Mouse (Mus musculus): ENCODE data around the gene Fads3. TPM values are rescaled to one million over a fixed set of nuclear protein-coding genes. Genes with fewer than 3 reads are reported as not detected.
A peak's percentile ranks its signal among the peaks of the same experiment; 100 is the strongest.

Gene Fads3
- total RNA-seq, 1 experiment from 2014 or later: 3.4 TPM

DNA sequence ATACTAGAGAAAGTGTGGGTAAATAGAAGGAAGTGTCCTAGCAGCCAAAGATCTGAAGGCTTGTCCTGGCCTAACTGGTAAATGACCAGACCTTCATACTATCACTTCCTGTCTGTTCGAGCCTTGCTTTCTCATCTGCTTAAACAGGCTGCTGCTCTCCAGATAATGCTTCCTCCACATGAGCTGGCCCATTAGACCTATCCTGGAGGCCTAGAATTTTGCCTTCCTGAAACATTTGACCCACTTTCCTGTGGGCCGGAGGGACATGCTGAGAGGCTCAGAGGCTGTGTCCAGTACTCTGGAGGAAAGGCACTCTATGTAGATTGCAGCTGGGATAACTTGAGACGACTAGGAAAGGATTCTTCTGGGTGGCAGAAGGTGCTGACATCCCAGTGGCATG, 40.7 kb downstream of the Fads3 start:
- no peak for ATAC-seq (replicated peaks in 1 of 2; ENCODE audit: insufficient read depth in 1 of 2, low FRiP score in 2 of 2, low TSS enrichment in 1 of 2, low read depth in 1 of 2, poor library complexity in 2 of 2, severe bottlenecking in 2 of 2)

DNA sequence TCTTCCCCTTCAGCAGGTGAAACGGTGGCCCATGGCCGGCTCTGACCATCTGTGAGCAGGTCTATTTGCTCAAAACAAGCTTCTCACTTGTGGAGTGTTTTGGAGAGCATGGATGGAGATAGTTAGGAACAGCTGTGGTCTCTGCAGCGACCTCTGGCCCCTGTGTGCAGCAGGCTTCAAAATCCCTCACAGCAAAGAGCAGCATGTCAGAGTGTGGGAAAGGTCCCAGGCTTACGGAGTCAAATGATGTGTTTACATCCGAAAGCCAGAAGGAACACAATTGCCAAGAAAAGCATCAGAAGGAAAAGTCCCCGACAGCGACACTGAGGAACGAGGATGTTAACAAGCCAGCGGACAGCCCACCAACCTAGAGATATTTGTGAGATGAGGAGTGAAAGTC, 44.1 kb downstream of the Fads3 start:
- no peak for ATAC-seq (replicated peaks in 1 of 2; ENCODE audit: insufficient read depth in 1 of 2, low FRiP score in 2 of 2, low TSS enrichment in 1 of 2, low read depth in 1 of 2, poor library complexity in 2 of 2, severe bottlenecking in 2 of 2)

DNA sequence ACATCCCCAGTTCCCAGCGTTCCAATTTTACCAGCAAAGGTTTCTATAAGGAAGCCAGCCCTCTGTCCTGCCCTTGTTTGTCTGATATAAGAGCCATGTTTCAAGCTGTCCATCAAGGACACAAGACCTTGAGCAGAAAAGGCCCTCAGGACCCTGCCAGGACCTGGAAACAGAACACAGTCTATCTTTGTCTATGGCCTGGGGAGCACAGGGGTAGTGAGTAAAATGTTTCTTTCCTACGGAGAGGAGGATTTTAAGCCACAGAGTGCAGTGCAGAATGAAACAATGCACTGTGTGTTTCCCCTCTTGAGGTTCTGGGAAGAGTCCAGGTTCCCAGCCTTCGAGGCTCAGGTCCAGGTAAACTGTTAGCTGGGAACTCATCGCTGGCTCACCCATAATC, 45.6 kb downstream of the Fads3 start:
- ATAC-seq (replicated peaks in 1 of 2; ENCODE audit: insufficient read depth in 1 of 2, low FRiP score in 2 of 2, low TSS enrichment in 1 of 2, low read depth in 1 of 2, poor library complexity in 2 of 2, severe bottlenecking in 2 of 2): no peak

DNA sequence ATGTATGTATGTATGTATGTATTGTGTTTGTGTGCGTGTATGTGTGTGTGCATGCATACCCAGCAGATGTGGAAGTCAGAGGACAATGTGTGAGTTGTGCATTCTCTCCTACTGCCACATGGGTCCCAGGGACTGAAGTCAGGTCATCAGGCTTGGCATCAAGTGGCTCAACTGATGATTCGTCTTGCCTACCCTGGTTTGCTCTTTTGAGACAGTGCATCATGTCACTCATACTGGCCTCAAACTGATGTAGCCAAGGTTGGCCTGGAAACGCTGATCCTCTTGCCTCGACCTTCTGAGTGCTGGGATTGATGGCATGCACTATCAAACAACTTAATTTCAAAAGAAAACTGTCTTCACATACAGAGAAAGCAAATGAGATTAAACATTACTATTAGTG, 52.5 kb downstream of the Fads3 start:
- no peak for ATAC-seq (replicated peaks in 1 of 2; ENCODE audit: insufficient read depth in 1 of 2, low FRiP score in 2 of 2, low TSS enrichment in 1 of 2, low read depth in 1 of 2, poor library complexity in 2 of 2, severe bottlenecking in 2 of 2)

DNA sequence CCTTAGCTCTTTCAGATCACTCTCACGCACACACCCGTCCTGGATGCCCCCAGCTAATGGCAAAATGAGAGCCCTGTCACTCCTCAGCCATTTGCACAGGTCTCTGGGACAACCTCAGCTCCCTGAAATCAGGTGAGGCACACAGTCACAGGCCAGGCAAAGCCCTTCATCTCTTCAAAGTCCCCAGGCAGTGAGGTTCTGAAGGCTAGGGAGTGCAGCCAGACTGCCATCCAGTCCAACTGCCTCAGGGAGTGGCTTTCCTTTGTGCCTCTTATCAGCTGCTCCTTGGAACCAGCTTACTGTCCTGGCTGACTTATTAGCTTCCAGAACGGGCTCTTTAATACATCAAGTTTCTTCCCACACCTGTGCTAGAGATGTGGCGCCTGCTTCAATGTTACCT, 53.3 kb downstream of the Fads3 start:
- ATAC-seq (replicated peaks in 1 of 2; ENCODE audit: insufficient read depth in 1 of 2, low FRiP score in 2 of 2, low TSS enrichment in 1 of 2, low read depth in 1 of 2, poor library complexity in 2 of 2, severe bottlenecking in 2 of 2): no peak

DNA sequence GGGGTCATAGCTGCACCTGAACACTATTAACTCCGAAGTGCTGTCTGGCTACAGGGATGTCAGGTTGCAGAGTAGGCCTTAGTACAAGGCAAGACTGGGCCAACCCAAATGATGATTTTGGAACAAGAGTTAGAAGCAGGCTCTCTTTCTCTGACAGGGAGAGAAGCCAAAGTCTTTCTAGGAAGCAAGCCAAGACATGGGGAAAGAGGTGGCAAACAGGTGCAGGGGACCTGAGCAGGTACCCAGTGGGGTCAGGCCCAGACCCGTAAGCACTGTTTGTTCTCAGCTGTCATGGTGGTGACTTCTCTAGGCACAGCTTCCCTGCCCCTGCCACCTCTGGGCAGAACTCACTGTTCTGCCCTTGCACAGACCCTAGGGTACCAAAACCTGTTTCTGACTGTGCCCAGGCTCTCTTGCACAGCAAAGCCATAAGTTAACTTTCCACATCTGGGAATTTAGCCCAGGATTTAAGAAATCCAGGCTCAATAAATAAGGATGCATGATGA, 55.1 kb downstream of the Fads3 start:
- no peak for ATAC-seq (replicated peaks in 1 of 2; ENCODE audit: insufficient read depth in 1 of 2, low FRiP score in 2 of 2, low TSS enrichment in 1 of 2, low read depth in 1 of 2, poor library complexity in 2 of 2, severe bottlenecking in 2 of 2)

DNA sequence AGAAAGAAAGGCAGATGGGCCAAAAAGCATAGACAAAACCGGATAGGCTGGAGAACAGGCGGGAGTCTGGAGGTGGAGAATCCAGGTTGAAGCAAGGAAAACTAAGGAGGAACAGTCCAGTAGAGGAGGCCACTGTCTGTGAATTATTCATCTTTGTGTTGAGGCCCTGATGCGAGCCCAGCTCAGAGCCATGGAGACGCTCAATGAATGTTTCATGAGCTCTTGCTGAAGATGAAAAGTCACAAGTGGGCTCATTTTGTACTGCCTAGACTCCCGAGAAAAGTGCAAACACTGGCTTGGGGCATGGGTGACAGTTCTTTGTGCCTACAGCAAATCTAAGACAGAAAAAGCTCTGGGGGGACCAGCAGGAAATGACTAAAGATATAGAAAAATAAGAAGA, 56.5 kb downstream of the Fads3 start:
- ATAC-seq (replicated peaks in 1 of 2; ENCODE audit: insufficient read depth in 1 of 2, low FRiP score in 2 of 2, low TSS enrichment in 1 of 2, low read depth in 1 of 2, poor library complexity in 2 of 2, severe bottlenecking in 2 of 2): no peak

DNA sequence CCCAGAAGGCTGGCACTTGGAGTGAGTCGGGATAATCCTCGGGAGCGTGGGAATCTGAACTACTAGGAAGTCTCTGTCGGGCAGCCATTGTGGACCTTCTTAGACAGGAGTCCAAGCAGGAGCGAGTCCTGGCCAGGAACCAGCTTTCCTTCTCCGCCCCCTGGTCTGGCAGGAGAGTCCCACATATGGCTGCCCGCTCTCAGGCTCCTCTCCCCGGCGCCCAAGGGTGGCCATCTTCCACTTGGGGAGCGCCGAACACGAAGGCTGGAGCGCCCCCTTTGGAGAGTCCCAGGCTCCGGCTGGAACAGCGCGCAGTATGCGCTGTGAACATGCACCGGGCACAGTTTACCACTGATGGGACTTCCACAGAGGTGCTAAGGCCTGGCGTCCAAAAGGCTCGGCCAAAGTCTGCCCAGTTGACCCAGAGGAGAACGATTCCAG, 59.3 kb downstream of the Fads3 start:
- peak; percentile 70 to 72 for ATAC-seq (replicated peaks in 1 of 2; ENCODE audit: insufficient read depth in 1 of 2, low FRiP score in 2 of 2, low TSS enrichment in 1 of 2, low read depth in 1 of 2, poor library complexity in 2 of 2, severe bottlenecking in 2 of 2)

DNA sequence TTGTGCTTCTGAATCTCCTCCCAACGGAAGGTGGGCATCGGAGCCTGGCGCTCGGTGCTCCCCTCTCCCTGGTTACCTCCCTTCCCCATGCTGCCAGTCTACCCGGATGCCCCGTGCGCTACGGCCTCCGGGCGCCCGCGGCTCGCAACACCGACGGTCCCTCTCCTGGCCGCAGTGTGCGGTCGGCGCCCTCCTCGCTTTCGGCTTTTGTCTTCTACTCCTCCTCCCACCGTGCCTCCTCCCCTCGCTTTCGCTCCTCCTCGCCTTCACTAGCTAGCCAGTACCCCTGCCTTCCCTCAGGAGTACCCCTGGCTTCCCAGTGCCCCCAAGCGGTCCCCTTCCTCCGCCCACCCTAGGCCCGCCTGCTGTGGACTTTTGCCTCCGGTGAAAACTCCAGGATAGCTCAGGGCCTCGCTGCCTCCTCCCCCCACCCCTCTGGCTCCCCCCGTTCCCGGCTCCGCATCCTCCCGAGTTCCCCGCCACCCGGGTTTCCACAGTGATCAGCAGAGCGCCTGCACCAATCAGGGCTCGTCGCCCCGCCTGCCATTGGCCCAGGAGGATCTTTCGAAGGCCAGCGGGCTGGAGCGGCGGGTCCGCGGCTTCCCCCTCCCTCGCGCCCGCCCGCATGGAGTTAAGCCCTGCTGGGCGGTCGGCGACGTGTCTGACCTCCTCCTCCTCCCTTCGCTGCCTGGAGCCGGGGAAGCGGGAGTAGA, 60.1 kb downstream of the Fads3 start, which contains the start of gene Fads2:
TSS of gene Fads2 (minus strand) at position 406 of the 713 bp plus-strand sequence.
- ATAC-seq (replicated peaks in 1 of 2; ENCODE audit: insufficient read depth in 1 of 2, low FRiP score in 2 of 2, low TSS enrichment in 1 of 2, low read depth in 1 of 2, poor library complexity in 2 of 2, severe bottlenecking in 2 of 2): peak; percentile 55 to 69

DNA sequence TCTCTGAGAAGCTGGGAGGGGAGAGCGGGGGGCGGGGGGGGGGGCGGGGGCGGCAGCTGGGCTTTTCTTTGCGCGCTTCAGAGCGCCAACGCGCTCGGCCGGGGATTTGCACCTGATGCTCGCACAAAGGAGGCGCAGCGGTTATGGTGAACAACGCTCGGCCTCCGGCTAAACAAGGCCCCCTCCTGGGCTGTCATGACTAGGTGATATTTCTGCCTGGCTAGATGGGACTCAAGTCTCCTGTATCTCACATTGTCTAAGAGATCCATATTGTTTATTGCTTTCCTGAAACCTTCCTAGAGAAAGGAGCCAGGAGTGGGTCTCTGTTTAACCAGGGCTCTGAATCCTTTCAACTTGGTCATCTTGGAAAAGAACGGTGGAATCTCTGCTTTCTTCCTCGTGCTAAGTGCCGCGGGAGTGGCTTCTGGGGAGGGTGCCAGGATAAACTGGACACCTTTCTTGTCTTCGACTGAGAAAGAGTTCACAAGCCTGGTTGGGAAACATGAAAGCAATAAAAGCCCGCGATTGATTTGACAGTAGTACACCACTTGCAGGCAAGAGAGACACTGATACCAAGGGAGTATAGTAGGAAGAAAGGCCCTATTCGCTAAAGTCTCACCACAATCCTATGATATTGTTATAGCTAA, 60.8 kb downstream of the Fads3 start:
- ATAC-seq (replicated peaks in 1 of 2; ENCODE audit: insufficient read depth in 1 of 2, low FRiP score in 2 of 2, low TSS enrichment in 1 of 2, low read depth in 1 of 2, poor library complexity in 2 of 2, severe bottlenecking in 2 of 2): 0 out of 4 replicates have a peak, but pooled peaks of 1 of the 2 experiments have one; percentile 3

DNA sequence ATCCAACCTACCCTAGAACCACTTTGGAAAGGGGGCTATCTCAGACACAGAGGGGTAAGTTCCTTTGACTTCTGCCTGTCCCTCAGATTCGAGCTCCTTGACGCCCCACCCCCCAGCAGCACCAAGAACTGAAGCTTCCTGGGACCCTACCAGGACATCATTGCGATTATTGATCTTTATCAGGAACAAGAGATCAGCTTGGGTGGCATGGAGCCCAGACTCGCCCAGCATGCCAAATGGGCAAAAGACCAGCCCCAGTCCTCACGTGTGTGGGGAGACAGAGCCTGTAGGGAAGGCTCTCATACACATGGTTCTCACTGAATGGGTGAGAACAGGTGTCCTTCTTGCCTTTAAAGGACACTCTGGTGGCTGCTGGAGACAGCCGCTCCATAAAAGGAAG, 62.9 kb downstream of the Fads3 start:
- no peak for ATAC-seq (replicated peaks in 1 of 2; ENCODE audit: insufficient read depth in 1 of 2, low FRiP score in 2 of 2, low TSS enrichment in 1 of 2, low read depth in 1 of 2, poor library complexity in 2 of 2, severe bottlenecking in 2 of 2)

DNA sequence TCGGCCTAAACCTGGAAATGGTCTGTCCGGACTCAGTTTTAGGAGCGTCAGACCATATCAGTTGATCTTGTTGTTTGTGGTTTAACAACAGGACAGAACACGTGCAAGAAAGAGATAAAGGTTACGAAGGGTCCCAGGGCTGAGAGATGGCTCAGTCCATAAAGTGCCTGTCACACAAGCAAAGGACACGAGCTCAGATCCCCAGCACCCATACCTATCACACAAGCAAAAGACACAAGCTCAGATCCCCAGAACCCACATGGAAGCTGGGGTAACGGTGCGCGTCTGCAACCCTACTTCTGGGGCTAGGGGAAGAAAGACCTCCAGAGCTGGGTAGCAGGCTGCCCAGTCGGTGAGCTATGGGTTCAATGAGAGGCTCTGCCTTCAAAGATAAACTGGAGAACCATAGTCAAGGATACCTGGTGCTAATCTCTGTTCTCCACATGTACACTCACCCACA, 63.7 kb downstream of the Fads3 start:
- no peak for ATAC-seq (replicated peaks in 1 of 2; ENCODE audit: insufficient read depth in 1 of 2, low FRiP score in 2 of 2, low TSS enrichment in 1 of 2, low read depth in 1 of 2, poor library complexity in 2 of 2, severe bottlenecking in 2 of 2)

DNA sequence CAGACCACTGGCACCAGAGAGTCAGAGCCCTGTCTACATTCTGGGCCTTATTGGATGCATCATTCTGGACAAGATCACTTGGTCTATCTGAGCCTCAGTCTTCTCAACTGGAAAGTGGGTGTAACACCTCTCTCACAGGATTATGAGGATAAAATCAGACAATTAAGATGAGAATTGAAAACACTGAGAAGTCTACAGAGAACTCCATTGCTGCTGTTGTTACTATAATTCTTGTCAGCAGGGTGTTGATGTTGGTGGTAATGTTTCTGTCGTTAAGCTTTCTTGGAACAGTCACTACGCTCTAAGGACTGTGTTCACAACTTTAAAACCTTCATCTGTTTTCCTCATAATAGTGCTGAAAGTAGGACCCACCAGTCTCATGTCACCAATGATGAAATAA, 65.3 kb downstream of the Fads3 start:
- ATAC-seq (replicated peaks in 1 of 2; ENCODE audit: insufficient read depth in 1 of 2, low FRiP score in 2 of 2, low TSS enrichment in 1 of 2, low read depth in 1 of 2, poor library complexity in 2 of 2, severe bottlenecking in 2 of 2): no peak

DNA sequence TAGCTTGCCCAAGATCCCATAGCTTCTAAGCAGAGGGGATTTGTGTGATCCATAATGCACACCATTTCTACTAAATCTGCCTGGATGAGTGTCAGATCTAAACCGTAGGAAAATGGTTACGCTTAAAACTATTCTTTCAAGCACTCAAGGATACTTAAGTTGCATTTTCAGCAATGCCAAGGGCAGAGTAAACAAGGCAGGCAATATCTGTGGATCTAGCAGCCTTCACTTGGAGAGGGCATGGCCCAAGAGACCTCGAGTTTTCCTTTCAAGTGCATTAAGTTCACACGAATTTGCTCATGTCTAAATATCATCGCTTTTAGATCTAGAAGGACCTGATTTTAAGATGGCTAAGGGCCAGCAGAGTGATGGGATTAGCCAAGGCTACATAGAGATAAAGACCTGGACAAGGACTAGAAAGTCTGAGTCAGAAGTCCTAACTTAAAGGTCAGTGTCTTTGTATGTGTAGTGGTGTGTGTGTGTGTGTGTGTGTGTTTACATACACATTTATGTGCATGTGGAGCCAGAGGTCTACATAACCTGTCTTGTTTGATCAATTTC, 65.8 kb downstream of the Fads3 start:
- ATAC-seq (replicated peaks in 1 of 2; ENCODE audit: insufficient read depth in 1 of 2, low FRiP score in 2 of 2, low TSS enrichment in 1 of 2, low read depth in 1 of 2, poor library complexity in 2 of 2, severe bottlenecking in 2 of 2): no peak

DNA sequence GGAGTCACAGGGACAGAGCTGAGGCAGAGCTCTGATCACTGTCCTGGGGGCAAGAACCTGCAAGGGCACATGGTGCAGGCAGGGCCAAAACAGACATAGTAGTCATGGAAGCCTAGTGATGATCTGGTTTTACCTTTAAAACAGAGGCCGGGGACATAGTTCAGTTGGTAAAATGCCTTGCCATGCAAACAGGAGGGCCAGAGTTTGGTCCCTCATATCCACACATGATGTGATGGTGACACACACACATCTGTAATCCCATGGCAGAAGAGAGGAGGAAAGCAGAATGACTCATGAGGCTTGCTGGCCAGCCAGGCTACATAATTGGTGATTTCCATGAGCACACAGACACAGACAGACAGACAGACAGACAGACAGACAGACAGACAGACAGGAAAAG, 66.8 kb downstream of the Fads3 start:
- ATAC-seq (replicated peaks in 1 of 2; ENCODE audit: insufficient read depth in 1 of 2, low FRiP score in 2 of 2, low TSS enrichment in 1 of 2, low read depth in 1 of 2, poor library complexity in 2 of 2, severe bottlenecking in 2 of 2): no peak

DNA sequence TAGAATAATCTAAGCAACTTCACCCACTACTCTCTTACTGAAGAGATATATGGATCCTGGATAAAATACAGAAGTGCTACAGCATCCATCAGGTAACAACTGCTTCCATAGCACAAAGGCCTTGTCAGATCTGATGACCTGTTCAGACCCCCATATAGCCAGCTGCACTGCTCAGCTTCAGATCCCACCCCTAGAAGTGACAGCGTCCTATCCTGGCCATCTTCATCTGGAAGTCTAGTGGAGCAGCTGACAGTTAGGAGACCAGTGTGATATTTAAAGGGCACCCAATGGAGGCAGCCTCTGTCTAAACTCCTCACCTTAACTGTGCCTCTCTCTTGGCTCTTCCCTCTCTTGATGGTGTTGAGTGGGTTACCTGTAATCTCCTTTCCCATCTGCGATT, 67.3 kb downstream of the Fads3 start:
- ATAC-seq (replicated peaks in 1 of 2; ENCODE audit: insufficient read depth in 1 of 2, low FRiP score in 2 of 2, low TSS enrichment in 1 of 2, low read depth in 1 of 2, poor library complexity in 2 of 2, severe bottlenecking in 2 of 2): no peak

Measured in hematopoietic stem cell, adult 5-6 weeks (primary cell).